Mouse (Mus musculus): ENCODE results near the gene Safb2.

GRCm38 (mm10) chr17:56546576-56546975 lies 37.8 kb downstream of the Safb2 start:
- TF ChIP-seq CTCF (IDR thresholded peaks at IDR 0.05; ENCODE audit: borderline replicate concordance, insufficient read depth, low read length) (no peak), POLR2A (IDR thresholded peaks at IDR 0.05; ENCODE audit: low read depth, low read length) (no peak)
